Mouse (Mus musculus) C2C12 (cell line): ENCODE results near the gene Evx2. TPM values are rescaled to one million over a fixed set of nuclear protein-coding genes. Genes with fewer than 3 reads are reported as not detected.

Experiments used
- H3K27me3 ChIP-seq: one replicate; pipeline ENCODE4 v1.6.1; 2011; ENCODE audit not compliant: control insufficient read depth, insufficient read depth, insufficient read length
- H3K36me3 ChIP-seq: one replicate; pipeline ENCODE4 v1.6.1; 2011; ENCODE audit not compliant: control insufficient read depth, insufficient read depth
- H3K4me3 ChIP-seq: one replicate; pipeline ENCODE4 v1.5.1; 2011; ENCODE audit warnings: mild to moderate bottlenecking, control low read depth; ENCODE audit not compliant: poor library complexity, insufficient read depth, severe bottlenecking
- H3K79me2 ChIP-seq: one replicate; pipeline ENCODE4 v1.6.1; 2011; ENCODE audit not compliant: control insufficient read depth, insufficient read depth
- H3K79me3 ChIP-seq: one replicate; pipeline ENCODE4 v1.6.1; 2011; ENCODE audit warnings: low read depth, control low read depth
- H3ac ChIP-seq: one replicate; pipeline ENCODE3; 2011; ENCODE audit warnings: low read depth; ENCODE audit not compliant: control insufficient read depth, insufficient read length
- CEBPB ChIP-seq: IDR thresholded peaks from one replicate; pipeline ENCODE4 v1.6.1; 2011; ENCODE audit warnings: low read depth, mild to moderate bottlenecking, control low read depth, moderate library complexity
- CTCF ChIP-seq: IDR thresholded peaks from one replicate; pipeline ENCODE4 v1.5.1; 2011; ENCODE audit not compliant: control insufficient read depth, insufficient read depth, insufficient read length
- FOSL1 ChIP-seq: IDR thresholded peaks from one replicate; pipeline ENCODE4 v1.8.0; 2011; ENCODE audit warnings: mild to moderate bottlenecking, low read length; ENCODE audit not compliant: poor library complexity, insufficient read depth, severe bottlenecking
- MAX ChIP-seq: IDR thresholded peaks from one replicate; pipeline ENCODE4 v1.6.1; 2011; ENCODE audit warnings: mild to moderate bottlenecking, control low read depth
- MYOD1 ChIP-seq: IDR thresholded peaks from one replicate; pipeline ENCODE4 v1.6.1; 2011; ENCODE audit warnings: low read depth; ENCODE audit not compliant: control insufficient read depth, insufficient read length
- MYOG ChIP-seq: IDR thresholded peaks from one replicate; pipeline ENCODE4 v1.6.1; 2011; ENCODE audit not compliant: control insufficient read depth, insufficient read length; ENCODE audit errors: extremely low read depth
- USF1 ChIP-seq: IDR thresholded peaks from one replicate; pipeline ENCODE4 v1.6.1; 2011; ENCODE audit warnings: low read depth, mild to moderate bottlenecking, control low read depth, moderate library complexity
- polyA plus RNA-seq: library from polyadenylated mRNA; unstranded; fragments of >200 nt; fragmentation: generic; extraction: Trizol; gene quantifications from one replicate; pipeline ENCODE4 v1.2.1, GENCODE M21; 2012; ENCODE audit warnings: missing spikeins

Gene Evx2
- polyA plus RNA-seq, 1 experiment = not detected

GRCm38 (mm10) chr2:74691995-74692807 is 32.8 kb upstream of the Evx2 start:
- H3ac ChIP-seq = no peak overlapping the region

DNA sequence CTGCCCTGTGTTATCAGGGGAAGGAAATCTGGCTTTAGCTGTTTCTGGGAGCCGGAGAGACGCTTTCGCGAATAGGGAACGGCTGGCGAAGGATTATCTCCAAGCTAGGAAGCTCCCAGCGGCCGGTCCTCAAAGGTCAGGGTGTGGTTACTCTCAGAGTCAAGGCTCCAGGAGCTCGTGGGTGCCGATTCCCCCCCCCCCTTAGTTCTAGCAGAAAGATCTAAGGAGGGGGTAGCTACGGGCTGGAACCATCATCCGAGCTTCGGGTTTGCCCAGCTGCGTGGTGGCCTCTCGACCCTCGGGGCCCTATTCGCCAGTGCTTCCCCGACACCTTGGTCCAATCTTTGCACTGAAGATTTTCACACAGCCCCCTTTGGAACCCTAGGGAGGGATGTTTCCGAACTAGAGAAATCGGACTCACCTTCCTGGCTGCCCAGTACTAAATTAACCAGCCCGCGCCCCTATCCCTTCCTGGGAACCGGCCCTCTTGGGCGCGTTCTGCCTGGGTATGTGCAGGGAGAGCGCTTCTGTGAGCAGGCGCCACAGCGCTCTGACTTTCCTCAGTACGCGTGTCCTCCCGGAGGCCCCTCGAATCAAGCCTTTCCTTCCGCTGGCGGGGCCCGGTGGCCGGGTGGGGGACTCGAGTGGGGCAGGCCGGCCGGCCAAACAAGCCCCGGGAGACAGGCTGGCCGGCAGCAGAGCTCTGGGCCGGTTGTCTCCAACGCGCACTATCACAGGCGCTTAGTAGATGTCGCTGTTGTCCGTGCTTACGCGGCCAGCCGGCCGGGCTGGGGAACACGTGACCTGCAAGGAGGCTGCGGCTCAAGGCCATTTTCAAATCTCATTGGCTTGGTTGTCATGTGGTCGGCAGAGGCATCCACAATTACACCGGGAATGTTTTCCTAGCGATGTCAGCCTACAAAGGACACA is 31.9 kb upstream of the Evx2 start, which contains the start of gene Hoxd10:
Gene Hoxd10 (plus strand): TSS at position 903 of the 930 bp plus-strand sequence.
- no peak within 1 kb of the TSS for H3ac ChIP-seq
- H3K4me3 ChIP-seq = no peak within 1 kb of the TSS
- no peaks in the 10 kb centered on the region for H3K79me2 ChIP-seq
- TF ChIP-seq MAX (no peak), MYOD1 (no peak), USF1 (no peak), CTCF (no peak), MYOG (no peak), FOSL1 (no peak)
- H3K27me3 ChIP-seq = peaks cover 68% of the 10 kb centered on the region
- no peaks in the 10 kb centered on the region for H3K79me3 ChIP-seq
- H3K36me3 ChIP-seq = no peaks in the 10 kb centered on the region

More at GRCm38 (mm10) chr2:74691995-74692807, 32.8 kb upstream of the Evx2 start:
- no peak for TF ChIP-seq CTCF
- Histone ChIP-seq H3K36me3 (no peaks in the 10 kb centered on the region), H3K4me3 (no peak overlapping the region), H3K79me3 (no peaks in the 10 kb centered on the region), H3K79me2 (no peaks in the 10 kb centered on the region), H3K27me3 (peaks cover 71% of the 10 kb centered on the region)

DNA sequence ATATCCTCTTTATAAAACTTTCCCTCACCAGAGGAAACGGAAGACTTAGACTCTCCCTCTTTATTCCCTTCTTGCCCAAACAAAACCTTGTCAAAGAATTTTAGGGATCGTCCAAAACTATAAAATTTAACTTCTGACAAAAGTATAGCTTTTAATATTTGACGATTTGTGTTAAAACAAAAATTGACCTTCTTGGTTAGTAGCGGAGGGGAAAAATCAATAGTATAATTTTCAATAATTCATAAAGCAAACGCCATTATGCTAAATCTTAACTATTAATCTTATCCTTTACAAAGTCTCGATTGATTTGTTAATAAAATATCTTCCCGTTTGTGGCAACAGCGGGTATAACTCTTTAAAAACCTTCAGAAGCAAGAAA is 31.0 kb upstream of the Evx2 start:
- H3K79me3 ChIP-seq = no peaks in the 10 kb centered on the region
- H3K27me3 ChIP-seq = peaks cover 63% of the 10 kb centered on the region
- no peaks in the 10 kb centered on the region for H3K79me2 ChIP-seq
- no peak overlapping the region for H3K4me3 ChIP-seq
- H3ac ChIP-seq = no peak overlapping the region
- TF ChIP-seq MYOD1 (no peak), MYOG (no peak), CEBPB (no peak), CTCF (no peak), USF1 (no peak), FOSL1 (no peak), MAX (no peak)
- H3K36me3 ChIP-seq = no peaks in the 10 kb centered on the region

GRCm38 (mm10) chr2:74689574-74690337 is 30.4 kb upstream of the Evx2 start:
- Histone ChIP-seq H3K4me3 (no peak overlapping the region), H3K79me3 (no peaks in the 10 kb centered on the region), H3K36me3 (no peaks in the 10 kb centered on the region), H3ac (no peak overlapping the region), H3K79me2 (no peaks in the 10 kb centered on the region), H3K27me3 (peaks cover 65% of the 10 kb centered on the region)
- TF ChIP-seq CTCF = no peak
- no peak for TF ChIP-seq USF1

DNA sequence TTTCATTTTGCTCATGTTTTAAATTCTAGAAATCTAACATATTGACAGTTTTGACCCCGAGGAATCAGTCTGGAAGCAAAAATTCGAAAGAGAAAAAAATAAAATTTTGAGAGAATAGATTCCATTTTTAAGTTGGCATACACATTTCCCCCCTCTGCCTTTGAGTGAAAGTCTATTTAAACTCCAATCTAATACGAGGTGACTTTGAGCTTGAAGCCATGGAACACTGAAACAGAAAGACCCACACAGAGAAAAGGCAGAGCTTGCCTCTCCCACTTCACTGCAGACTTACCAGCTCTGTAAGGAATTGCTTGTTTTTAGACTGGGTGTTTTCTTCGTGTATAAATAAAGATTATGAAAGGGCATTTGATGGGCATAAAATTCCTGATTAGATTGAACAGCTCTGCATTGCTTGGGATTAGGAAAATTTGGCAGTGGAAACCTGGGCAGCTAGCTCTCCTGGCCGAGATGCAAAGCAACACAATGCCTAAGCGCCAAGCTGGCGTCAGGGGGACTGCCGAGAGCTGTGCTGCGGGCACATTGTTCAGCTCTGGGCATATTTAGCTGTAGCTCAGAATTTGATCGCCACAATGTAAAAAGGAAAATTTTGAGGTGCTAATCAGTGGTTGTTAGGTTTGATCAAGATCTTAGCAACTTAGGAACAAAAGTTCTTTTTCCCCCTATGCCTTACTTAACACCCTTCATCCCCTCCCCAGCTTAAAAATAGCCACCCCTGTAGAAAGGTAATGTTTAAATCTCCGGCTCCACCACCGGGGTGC is 29.6 kb upstream of the Evx2 start:
- H3K27me3 ChIP-seq = peaks cover 62% of the 10 kb centered on the region
- no peak overlapping the region for H3K4me3 ChIP-seq
- H3K79me2 ChIP-seq = no peaks in the 10 kb centered on the region
- TF ChIP-seq CTCF (no peak), MYOG (no peak), MYOD1 (no peak), USF1 (no peak), CEBPB (no peak), FOSL1 (no peak), MAX (no peak)
- no peaks in the 10 kb centered on the region for H3K79me3 ChIP-seq
- H3K36me3 ChIP-seq = no peaks in the 10 kb centered on the region
- no peak overlapping the region for H3ac ChIP-seq
